Mouse (Mus musculus): ENCODE measurements at regions not wholly inside any gene's neighbourhood (a gene's known extent, or its start where the extent isn't known, plus 50 kb on each side); places are given as distances from the start of the nearest gene placed in this dataset.
"Not testable (repeated sequence)": the region's sequence is repeated elsewhere in the genome, so short reads cannot be mapped to it uniquely, and the experiment has no call there.

DNA sequence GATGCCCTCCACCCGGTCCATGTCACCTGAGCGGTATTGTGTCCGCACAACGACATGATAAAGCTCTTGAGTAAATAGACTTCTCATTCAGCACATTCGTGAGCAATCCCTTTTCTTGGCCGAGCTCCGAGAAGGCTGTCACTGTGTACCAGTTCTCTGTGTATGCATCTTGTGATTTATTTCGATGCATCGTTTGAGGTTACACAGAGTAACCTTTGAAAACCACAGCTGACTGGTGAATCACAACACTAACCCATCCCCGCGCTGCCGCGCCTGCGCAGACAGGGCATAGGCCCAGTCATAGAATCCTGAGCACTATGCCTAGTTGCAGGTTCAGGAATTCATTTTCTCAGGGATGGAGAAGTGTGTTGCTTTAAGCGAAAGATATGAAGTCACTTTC is 201.4 kb downstream of the Med10 start:
- DNase-seq (ENCODE audit: low read depth, low spot score), result no peak

DNA sequence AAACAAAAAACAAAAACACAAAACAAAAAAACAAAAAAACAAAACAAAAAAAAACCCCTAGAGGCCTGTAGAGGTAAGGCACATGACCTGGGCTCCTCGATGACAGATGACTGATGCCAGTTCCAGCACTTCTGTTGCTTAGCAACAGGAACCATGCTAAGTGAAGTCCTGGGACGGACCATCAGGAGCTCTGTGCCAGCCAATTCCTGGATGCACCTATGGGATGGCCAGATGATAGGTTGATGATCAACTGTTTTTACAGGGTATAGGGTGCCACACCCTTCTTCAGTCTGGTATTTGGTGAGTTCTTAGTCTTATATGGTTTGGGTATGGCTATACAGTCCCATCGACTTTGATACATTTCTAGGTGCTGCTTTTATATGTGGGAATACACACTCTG is 209.9 kb downstream of the Med10 start:
- DNase-seq (ENCODE audit: low read depth, low spot score), result no peak

DNA sequence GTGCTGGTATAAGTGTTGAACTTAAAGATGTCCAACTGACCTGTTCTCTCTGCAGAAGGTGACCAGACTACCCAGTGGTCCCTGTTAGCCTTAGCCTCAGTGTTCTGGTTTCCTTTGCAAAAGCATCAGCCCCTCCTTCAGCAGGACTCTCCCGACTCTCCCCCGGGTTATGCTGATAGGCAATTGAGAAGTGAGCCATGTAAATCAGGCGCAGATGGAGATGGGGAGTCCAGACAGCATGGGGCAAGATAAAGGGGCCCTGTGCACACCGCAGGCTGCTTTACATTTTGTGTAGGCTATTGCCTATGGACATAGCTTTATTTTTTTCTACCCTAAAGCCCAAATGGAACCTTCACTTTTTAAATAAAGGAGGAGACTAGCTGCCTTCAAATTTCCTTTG is 213.0 kb downstream of the Med10 start:
- no peak for DNase-seq (ENCODE audit: low read depth, low spot score)

DNA sequence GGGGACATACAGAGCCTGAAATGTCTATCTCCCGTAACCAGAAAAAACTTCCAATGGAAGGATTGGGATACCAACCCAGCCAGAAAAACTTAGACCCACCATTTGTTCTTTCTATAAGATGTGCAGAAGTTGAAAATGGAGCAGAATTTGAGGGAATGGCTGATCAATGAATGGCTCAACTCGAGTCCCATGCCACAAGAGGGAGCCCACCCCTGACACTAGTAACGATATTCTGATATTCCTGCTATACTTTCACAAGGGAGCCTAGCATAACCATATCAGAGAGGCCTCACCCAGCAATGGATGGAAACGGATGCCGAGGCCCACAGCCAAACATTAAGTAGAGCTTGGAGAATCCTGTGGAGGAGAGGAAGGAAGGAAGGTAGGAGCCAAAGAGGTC is 215.3 kb downstream of the Med10 start:
- DNase-seq (ENCODE audit: low read depth, low spot score), result no peak

DNA sequence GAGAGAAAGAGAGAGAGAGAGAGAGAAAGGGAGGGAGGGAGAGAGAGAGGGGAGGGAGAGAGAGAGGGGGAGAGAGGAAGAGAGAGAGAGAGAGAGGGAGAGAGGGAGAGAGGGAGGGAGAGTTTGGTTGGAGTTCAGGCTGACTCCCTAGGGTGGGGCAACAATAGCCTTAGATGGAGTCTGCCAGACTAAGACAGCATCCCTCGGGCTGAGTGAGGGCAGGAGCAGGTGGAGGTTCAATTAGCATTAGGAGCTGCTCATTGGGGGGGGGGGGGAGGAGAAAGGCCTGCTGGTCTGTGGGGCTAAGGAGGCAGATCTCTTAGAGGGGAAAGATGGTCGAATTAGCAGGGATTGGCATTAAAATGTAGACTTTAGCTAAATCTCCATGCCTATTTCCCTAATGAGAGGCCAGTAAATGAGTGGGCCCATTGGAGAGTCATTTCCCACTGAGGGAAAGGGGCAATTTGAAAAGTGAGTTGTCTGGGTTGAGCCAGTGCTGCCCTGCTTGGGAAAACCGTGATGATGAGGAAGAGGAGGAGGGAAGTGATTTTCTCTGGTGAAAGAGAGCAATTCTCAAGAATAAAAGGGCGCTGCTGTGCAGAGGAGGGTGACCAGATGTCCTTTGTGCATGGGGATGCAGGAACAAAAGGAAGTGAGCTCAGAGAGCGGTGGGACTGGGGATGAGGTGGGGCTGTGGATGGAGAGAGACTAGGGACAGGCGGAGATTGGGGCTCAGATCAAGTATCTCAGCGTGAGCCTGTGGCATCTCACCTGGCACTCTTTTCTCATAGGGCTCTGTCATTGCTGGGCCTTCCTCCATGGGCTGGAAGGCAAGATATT is 218.0 kb downstream of the Med10 start:
- DNase-seq (ENCODE audit: low read depth, low spot score), result peak; percentile 22

DNA sequence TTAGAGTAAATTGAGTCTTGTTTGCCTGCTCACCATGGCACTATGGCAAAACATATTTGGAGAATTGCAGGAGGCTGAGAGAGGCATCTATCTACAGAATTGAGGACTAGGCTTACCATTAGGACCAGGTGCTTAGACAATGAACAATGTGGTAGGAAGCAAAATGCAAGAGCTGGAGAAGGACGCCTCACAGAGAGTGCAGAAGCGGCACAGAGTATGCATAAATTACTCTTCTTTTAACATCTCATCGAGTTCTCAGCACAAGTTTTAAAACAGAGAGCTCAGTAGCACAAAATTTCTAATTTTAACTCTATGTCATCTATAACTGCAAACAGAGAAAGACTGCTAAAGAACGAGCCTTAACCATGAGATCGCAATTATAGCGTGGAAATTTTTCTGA is 231.1 kb downstream of the Med10 start:
- no peak for DNase-seq (ENCODE audit: low read depth, low spot score)

DNA sequence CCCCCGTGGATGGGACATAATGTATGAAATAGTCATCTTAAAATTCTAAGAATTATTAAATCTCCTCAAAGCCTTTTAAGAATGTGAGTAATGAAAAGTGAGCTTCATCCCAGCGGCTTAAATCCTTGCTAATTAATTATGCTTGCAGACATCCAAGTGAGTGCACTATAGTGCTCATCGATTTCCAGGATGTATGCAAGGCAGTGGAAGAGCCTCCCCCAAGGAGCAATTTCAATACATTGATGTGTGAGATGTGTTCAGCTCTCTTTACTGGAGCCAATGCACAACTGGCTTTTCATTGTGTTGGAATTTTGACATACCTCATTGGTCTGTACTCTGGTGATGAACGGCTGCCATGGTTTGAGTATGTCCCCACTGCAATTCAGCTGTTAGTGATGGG is 231.6 kb downstream of the Med10 start:
- no peak for DNase-seq (ENCODE audit: low read depth, low spot score)

DNA sequence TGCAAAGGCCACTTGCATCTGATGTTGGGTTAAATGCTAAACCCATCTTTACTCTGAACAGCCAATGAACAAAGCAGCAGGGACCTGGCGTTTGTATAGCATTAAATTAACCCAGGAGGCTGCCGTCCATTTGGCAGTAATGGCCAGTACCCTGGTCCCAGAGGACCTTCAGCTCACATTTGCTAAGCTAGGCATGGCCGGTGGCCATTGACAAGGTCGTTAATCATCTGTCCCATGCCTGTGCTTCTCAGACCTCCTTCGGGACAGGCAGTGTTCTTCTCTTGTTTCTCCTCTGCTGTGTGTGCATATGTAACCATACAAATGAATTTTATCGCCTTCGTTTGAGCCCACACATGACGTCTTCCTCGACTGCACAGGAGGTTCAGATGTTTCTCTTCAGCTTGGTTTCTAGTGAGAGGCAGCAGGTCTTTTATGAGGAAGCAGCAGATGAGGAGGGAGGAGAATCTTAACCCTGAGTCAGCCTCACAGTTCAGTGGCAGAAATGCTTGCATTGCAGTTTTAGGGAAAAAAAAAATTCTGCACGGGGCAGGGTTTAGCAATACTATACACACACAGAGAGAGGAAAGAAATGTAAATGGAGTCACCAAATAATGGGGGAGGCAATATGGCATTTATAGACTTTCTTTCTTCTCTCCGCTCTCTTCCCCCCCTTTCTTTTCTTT is 235.9 kb downstream of the Med10 start:
- DNase-seq (ENCODE audit: low read depth, low spot score), result peak; percentile 91

DNA sequence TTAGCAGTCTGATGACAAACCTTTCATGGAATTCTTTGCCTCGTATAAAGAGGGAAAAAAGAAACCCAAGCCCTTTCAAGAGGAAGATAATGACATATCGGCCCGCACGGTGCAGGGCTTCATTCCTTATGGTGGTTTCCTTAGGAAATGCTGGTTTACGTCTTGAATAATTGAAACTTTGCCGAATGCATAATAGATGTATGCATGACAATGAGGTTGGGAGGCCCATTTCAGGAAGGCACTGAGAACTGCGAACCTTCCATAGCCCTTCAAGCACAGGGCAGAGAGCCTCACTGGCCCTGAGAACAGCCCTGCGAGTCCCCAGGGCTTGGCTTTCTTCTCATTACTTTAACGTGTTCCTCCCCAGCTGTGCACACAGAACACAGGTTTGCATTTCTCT is 255.7 kb downstream of the Med10 start:
- DNase-seq (ENCODE audit: low read depth, low spot score), result no peak

DNA sequence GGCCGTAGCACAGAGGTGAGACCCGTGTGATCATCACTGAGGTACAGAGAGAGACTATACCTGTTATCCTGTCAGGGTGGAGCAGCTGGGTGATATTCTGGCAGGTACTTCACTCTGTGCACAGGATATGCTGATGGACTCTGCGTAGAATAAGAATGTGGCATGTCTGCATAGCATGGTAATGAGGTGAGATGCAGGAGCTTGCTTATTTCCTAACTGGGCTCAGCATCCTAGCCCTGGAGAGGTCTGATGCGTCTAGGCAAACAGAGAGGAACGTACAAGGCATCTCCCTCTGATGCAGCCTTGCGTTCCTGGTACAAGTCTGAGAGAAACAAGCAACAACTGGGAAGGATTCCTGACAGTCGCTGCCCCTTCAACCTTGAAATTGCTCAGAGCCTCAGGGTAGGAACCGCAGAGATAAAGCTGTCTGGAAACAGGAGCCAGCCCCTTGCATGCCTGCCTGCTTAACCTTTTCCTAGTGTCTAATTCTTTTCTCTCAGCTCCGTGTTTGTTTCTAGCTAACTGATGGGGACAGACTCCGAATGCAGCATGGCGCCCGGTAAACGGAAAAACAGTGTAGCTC is 259.3 kb downstream of the Med10 start:
- DNase-seq (ENCODE audit: low read depth, low spot score), result no peak

DNA sequence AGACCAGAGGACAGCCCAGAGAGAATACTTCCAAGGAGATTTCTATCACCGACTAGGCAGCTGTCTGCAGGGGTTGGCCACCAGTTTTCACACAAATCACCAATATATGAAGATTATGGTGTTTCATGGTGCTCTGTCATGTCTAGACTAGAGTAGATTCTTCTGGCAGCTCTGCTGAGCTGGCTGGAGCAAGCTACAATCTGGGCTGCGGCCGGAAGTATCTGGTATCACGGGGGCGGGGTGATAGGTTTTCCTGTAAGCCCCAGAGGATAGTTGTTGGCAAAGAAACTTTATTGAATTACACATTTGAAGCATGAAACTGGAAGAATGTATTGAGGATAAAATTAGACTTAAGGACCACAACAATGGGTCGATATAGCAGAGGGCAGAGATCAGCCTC is 271.5 kb downstream of the Med10 start:
- no peak for DNase-seq (ENCODE audit: low read depth, low spot score)

DNA sequence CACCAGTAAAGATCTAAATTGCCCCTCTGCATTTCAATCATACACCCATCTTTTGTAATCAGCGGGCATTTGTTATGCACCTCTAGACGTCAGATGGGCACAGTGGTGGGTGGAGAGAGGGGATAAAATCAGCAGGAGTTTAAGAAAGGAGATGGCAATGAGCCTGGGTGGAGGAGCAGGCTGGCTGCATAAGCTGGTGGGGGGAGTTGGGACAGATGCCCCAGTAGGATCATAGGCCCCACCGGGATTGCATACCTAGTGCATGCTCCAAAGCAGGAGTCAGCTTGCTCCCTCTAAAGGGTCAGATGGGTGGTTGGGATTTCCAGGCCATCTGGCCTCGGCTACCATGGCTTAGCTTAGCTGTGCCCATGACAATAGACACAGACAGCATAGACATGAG is 273.2 kb downstream of the Med10 start:
- DNase-seq (ENCODE audit: low read depth, low spot score), result no peak

DNA sequence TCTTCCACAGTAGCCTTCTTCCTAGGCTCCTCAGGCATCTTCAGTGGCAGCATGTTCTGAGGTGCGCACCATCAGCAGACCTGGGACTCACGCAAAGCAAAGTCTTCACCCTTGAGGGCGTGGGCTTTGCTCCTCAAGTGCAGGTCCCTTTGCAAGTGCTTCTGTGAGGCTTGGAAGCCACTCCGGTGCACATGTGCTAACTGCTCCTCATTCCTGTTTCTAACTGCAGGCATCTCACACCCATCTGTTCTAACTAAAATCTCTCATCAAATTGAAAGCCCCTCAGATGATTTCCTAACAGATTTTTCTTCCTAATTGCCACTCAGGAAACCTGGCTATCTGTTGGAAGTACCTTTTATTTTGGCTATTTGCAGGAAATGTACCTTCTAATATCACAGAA is 278.9 kb downstream of the Med10 start:
- no peak for DNase-seq (ENCODE audit: low read depth, low spot score)

DNA sequence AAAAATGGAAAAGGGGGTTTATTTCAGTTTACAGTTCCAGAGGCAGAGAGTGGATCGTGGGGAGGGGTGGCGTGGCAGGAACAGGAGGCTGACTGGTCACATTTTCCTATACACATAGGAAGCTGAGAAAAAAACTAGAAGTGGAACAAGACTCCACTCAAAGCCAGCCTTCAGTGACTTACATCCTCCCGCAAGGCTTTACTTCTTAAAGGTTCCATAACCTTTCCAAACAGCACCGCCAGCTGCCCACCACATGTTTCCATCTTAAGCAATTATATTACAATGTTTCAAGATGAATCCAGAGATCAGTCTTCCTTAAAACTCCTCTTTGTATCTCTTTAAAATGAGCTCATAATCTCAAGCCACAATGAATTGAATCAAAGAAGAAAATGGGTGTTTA is 290.7 kb downstream of the Med10 start:
- DNase-seq (ENCODE audit: low read depth, low spot score), result no peak

DNA sequence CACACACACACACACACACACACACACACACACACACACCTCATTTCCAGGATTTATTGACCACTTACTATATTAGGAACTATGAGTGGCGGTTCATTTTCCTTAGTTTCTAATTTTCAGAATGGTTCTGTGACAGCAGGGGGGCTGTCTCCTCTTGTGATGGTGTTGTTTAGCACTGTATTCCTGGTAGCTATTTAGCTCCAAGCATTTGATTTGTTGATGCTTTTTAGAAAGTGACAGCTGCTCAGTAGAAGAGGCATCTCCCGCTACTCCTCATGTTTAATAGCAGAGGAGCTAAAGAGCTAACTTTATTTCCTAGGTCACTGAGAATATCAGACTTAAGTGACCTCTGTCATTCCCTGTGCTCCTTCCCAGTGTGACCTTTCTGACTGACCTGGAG is 291.8 kb downstream of the Med10 start:
- peak; percentile 24 for DNase-seq (ENCODE audit: low read depth, low spot score)

DNA sequence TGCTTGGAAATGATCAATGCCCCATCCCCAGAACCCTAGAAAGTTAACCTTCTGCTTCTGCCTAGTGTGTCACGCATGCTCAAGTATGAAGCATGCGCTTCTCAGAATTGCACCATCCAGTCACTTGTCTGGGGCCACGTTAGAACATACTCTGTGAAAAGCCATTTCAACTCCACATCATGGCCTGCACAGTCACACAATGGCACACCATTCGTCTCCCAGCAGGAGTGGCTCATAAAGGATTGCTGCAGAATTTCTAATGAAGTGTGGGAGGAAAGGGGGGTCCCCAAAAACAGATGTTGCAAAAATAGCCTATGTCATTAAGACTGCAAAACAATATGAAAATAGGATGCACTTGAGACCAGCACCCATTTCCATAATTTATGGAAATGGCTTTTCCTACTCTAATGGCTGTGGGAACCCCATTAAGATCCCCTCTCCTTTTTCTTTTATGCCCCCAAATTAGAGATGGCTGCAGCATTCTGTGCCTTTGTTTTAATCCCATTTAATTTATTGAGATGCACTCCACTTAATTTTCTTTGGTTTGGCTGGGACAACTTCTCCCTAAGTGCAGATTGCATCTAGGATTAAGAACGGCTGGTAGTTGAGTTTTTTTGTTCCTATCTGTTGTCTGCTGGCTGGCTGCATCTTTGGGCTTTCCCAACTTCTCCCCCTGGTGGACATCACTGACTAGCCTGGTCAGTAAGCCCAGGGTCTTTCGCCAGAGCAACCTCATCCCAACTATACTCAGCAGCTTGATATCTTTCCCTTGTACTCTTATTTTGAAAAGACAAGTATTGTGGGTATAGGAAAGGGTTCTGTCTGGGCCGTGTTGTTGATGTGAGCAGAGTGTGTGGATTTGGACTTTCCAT is 294.5 kb downstream of the Med10 start:
- peak; percentile 40 for DNase-seq (ENCODE audit: low read depth, low spot score)

DNA sequence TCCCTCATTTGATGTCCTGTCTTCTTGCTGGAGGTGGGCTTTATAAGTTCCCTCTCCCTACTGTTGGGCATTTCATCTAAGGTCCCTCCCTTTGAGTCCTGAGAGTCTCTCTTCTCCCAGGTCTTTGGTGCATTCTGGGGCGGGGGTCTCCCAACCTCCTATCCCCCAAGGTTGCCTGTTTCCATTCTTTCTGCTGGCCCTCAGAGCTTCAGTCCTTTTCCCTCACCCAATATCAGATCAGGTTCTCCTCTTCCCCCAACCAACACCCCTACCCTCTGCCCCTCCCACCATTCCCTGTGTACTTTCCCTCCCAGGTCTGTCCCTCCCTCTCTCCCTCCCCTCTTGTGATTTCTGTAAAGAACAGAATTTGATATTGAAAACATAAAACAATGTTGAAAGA is 297.9 kb downstream of the Med10 start:
- DNase-seq (ENCODE audit: low read depth, low spot score), result not testable (repeated sequence)

DNA sequence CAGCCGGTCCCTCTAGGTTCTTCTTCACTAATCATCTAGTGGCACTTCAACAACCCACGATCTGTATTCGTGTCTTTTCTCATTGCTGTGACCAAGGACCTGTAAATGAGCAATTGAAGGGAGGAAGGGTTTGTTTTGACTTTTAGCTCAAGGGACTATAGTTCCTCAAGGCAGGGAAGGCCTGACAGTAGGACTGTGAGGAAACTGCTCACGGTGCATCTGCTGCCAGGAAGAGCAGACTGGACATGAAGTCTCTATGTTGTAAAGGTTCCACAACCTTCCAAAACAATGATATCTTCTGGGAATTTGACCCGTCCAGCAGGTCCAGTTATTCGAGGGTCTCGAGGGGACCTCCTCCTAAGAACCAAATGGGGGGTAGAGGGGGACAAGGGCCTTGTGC is 300.8 kb downstream of the Med10 start:
- no peak for DNase-seq (ENCODE audit: low read depth, low spot score)

DNA sequence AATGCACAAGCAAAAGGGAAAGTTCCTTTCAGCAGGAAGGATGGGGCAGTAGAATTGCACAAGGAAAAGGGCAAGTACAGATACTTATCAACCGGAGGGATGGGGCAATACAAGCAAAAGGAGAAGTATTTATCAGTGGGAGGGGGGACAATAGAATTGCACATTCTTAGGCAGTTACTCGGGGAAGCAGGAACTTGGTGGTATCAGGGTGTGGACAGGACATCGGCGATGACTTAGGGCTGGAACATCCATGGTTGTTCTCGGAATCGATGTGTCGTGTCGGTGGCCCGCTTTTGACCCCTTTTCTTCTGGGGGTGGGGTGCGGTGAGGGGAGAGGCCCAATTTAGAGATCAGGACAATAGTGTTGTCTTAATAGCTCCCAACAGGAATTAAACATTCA is 301.3 kb downstream of the Med10 start:
- not testable (repeated sequence) for DNase-seq (ENCODE audit: low read depth, low spot score)

DNA sequence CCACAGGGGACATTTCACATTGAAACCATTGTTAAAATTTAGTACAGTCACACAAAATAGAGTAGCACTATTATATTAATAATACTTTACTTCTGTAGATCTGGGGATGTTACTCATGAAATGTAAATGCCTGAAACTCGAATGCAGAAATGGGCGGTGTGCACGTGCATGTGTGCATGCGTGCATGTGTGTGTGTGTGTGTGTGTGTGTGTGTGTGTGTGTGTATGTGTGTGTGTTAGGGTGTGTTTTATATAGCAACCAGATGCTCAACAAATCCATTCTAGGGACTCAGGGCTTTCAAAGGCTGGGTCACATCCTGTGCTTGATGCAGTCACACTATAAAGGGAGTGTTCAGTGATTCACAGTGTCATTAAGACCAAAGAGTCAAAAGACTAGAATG is 301.7 kb downstream of the Med10 start:
- no peak for DNase-seq (ENCODE audit: low read depth, low spot score)

DNA sequence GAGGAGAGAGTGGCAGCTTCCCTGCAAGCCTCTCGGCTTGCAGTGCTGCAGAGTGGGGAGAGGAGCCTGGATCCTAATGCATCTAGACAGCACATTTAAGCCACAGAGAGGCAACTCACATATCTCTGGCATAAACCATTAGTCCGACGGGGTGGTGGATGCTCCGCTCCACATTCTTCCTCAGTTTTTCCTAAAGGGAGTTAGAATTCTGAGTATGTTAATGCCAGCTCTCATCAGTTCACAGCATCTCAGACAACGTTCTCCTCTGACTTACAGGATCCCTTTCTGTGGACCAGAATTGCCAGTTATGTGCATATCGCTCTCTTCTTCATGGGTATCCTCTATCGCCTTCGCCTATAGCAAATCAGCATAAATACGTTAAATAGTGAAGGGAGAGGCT is 313.4 kb downstream of the Med10 start:
- DNase-seq (ENCODE audit: low read depth, low spot score), result no peak
